Mouse (Mus musculus): ENCODE data around the gene Rgl1.

DNA sequence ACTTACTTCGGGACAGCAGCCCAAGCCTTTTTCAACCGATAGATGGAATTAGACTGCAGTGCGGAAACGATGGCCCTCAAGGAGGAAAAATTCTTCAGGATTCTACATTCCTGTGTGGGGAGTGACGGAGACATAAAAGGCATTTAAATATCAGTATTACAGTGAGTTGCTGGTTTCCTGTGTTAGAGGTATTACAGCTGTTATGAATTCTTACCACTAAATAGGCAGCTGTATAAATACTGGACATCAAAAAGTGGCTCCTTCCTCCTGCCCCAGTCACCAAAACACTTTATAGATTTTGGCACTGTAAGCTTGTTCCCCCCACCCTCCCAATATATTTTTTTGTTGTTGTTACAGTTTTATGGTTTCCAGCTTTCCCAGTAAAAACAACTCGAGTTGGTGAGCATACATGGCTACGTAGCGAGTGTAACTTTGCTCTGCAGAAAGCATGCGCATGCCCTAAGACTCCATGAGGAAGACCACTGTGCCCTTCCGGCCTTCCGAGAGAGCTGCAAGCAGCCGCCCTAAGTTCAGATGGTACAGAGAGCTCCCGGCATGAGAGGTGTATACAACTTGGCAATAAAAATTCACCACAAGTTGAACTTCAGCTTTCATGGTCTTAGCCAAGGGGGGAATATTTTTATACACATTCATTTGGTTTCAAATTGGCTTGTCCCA is 217.0 kb downstream of the Rgl1 start:
- TF ChIP-seq CTCF (IDR thresholded peaks at IDR 0.05; ENCODE audit: control insufficient read depth, insufficient read depth, insufficient replicate concordance, low read depth, low read length) (no peak), POLR2A (IDR thresholded peaks at IDR 0.05; ENCODE audit: control insufficient read depth, low read depth, low read length) (no peak)
